Mouse (Mus musculus) liver, embryonic 14.5 days (tissue): ENCODE measurements around the gene Slc4a8.

Experiments used
- CTCF ChIP-seq: IDR thresholded peaks from 2 replicates; pipeline ENCODE4 v1.5.1; 2016; ENCODE audit warnings: antibody characterized with exemption, low read depth, control low read depth
- EP300 ChIP-seq: IDR thresholded peaks from 2 replicates; pipeline ENCODE4 v1.6.1; 2016; ENCODE audit warnings: antibody characterized with exemption, low read depth

- peak; percentile 46 for TF ChIP-seq CTCF
- no peak for TF ChIP-seq EP300
Observed at GRCm38 (mm10) chr15:100783244-100783987, 21.9 kb downstream of the Slc4a8 start.
